Mouse (Mus musculus) forebrain, postnatal 0 days (tissue): Measurements from ENCODE around the gene Slc18a3. TPM values are rescaled to one million over a fixed set of nuclear protein-coding genes. Genes with fewer than 3 reads are reported as not detected.

ENCODE experiments used
- ATAC-seq: fragments of 200-750 bp; cut with Nextera tagmentation; 2 replicates; pipeline ENCODE4 v1.8.0; 2017; ENCODE audit warnings: mild to moderate bottlenecking, moderate library complexity
- DNase-seq: peaks from one replicate; pipeline ENCODE4 v3.0.0-alpha.2; 2015
- H3K27ac ChIP-seq: fragments of 300-500 bp; sonication (generic); 2 replicates; pipeline ENCODE4 v1.5.1; 2014; ENCODE audit warnings: low read depth, mild to moderate bottlenecking, antibody characterized with exemption, low read length, moderate library complexity, mixed read lengths
- H3K27me3 ChIP-seq: fragments of 300-500 bp; sonication (generic); 2 replicates; pipeline ENCODE4 v1.6.1; 2014; ENCODE audit warnings: mild to moderate bottlenecking, low read length, mixed read lengths; ENCODE audit not compliant: insufficient read depth
- H3K36me3 ChIP-seq: fragments of 300-500 bp; sonication (generic); 2 replicates; pipeline ENCODE4 v1.6.1; 2014; ENCODE audit warnings: mild to moderate bottlenecking, moderate library complexity; ENCODE audit not compliant: insufficient read depth
- H3K4me1 ChIP-seq: fragments of 300-500 bp; sonication (generic); 2 replicates; pipeline ENCODE4 v1.6.1; 2014; ENCODE audit warnings: antibody characterized with exemption; ENCODE audit not compliant: insufficient read depth
- H3K4me2 ChIP-seq: fragments of 300-500 bp; sonication (generic); 2 replicates; pipeline ENCODE4 v1.6.1; 2014; ENCODE audit warnings: low read depth, mild to moderate bottlenecking, moderate library complexity
- H3K4me3 ChIP-seq: fragments of 300-500 bp; sonication (generic); 2 replicates; pipeline ENCODE4 v1.5.1; 2014; ENCODE audit warnings: low read depth, low read length, mixed read lengths
- H3K9ac ChIP-seq: fragments of 300-500 bp; sonication (generic); 2 replicates; pipeline ENCODE4 v1.6.1; 2014; ENCODE audit warnings: mild to moderate bottlenecking
- H3K9me3 ChIP-seq: fragments of 300-500 bp; sonication (generic); 2 replicates; pipeline ENCODE4 v1.6.1; 2016; ENCODE audit warnings: low read length
- CTCF ChIP-seq: sonication (generic); IDR thresholded peaks from 2 replicates; pipeline ENCODE4 v1.5.1; 2016; ENCODE audit warnings: antibody characterized with exemption, control low read depth, low read depth
- WGBS: fragments of 180-500 bp; shearing (Covaris S2); extraction: QIAGEN DNeasy Blood & Tissue Kit; methylation state at CpG from one replicate; pipeline ENCODE4 v1.1.7; 2014; 5-methylcytosine and 5-hydroxymethylcytosine counted together
- polyA plus RNA-seq: library from polyadenylated mRNA; unstranded; fragments of >200 nt; fragmentation: Nextera tagmentation; extraction: Ambion mirVana; gene quantifications from 2 replicates; pipeline ENCODE4 v1.2.1, GENCODE M21; 2015
- total RNA-seq: library from RNA; depleted of rRNA; stranded (reverse); fragments of >200 nt; gene quantifications from 2 replicates; pipeline ENCODE4 v1.2.3, GENCODE M21; 2014

Slc18a3 gene
- total and polyA plus RNA-seq, 2 experiments from 2014 or later: 2.4 to 4.4 TPM

DNA sequence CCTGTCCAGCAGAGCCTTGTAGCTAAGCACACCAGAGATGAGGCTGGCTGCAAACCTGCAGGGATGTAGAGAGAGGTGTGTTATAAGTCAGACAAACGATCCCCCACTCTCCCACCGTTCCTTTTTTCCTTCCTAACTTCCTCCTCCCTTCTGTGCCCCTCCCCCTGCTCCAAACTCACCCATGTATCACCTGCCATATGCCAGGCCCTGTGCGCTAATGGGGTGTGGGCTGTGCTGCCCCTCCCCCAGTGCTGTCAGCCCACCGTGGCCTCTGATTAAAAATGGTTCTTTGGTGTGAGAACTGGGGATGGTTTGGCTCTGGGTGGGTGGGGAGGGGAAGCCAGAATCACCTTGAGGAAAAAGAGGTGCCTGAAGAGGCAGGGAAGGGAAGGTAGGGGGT lies 12.1 kb downstream of the Slc18a3 start:
- ATAC-seq (no peak), DNase-seq (no peak)
- Histone ChIP-seq H3K27ac (no peak overlapping the region), H3K4me1 (no peaks in the 10 kb centered on the region), H3K4me3 (no peak overlapping the region), H3K9ac (no peak overlapping the region), H3K36me3 (no peaks in the 10 kb centered on the region), H3K27me3 (peaks cover 10% of the 10 kb centered on the region; the same call in 1 of the 2 replicates), H3K4me2 (no peak overlapping the region), H3K9me3 (no peaks in the 10 kb centered on the region)
- no peak for TF ChIP-seq CTCF
- 14% methylated on average over 4 of the region's 4 CpGs for WGBS

GRCm38 (mm10) chr14:32446989-32447388 lies 17.7 kb downstream of the Slc18a3 start:
- H3K4me3 ChIP-seq: no peak overlapping the region
- no peaks in the 10 kb centered on the region for H3K9me3 ChIP-seq
- no peaks in the 10 kb centered on the region for H3K4me1 ChIP-seq
- H3K27me3 ChIP-seq: no peaks in the 10 kb centered on the region
- DNase-seq (no peak), ATAC-seq (no peak)
- WGBS: 77% methylated on average over 6 of the region's 6 CpGs
- TF ChIP-seq CTCF: no peak
- no peak overlapping the region for H3K27ac ChIP-seq
- no peak overlapping the region for H3K9ac ChIP-seq
- no peaks in the 10 kb centered on the region for H3K36me3 ChIP-seq
- no peak overlapping the region for H3K4me2 ChIP-seq

DNA sequence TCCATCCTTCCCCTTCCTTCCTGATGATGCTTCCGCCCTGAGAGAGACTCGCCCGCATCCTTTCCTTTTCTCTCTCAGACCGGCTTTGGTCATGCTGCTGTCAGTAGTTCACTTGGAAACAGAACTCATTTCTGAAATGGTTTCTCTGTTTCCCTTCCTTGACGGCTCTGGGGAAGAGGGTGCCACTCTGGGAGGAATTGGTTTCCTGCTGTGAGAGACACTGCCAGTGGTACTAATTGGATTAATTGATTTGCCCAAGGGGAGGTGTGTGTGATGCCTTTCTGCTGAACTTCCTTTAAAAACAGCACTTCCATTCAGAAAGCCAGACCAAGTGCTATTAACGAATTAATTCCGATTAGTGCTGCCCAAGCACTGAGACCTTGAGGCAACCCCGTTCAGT lies 21.2 kb downstream of the Slc18a3 start:
- Histone ChIP-seq H3K36me3 (no peaks in the 10 kb centered on the region), H3K9ac (no peak overlapping the region), H3K27ac (no peak overlapping the region), H3K4me3 (no peak overlapping the region), H3K27me3 (no peaks in the 10 kb centered on the region), H3K4me1 (no peaks in the 10 kb centered on the region), H3K9me3 (no peaks in the 10 kb centered on the region), H3K4me2 (no peak overlapping the region)
- TF ChIP-seq CTCF: no peak
- ATAC-seq: no peak
- DNase-seq: no peak
- WGBS: 5% methylated on average over 8 of the region's 8 CpGs

GRCm38 (mm10) chr14:32439744-32440143 lies 24.9 kb downstream of the Slc18a3 start:
- Histone ChIP-seq H3K27ac (no peak overlapping the region), H3K4me3 (no peak overlapping the region), H3K27me3 (no peaks in the 10 kb centered on the region), H3K36me3 (no peaks in the 10 kb centered on the region), H3K9me3 (no peaks in the 10 kb centered on the region), H3K4me2 (no peak overlapping the region), H3K9ac (no peak overlapping the region), H3K4me1 (no peaks in the 10 kb centered on the region)
- ATAC-seq: peak; percentile 89
- no peak for TF ChIP-seq CTCF
- peak; percentile 52 for DNase-seq
- 16% methylated on average over 3 of the region's 3 CpGs for WGBS

GRCm38 (mm10) chr14:32439316-32439715 lies 25.3 kb downstream of the Slc18a3 start:
- no peaks in the 10 kb centered on the region for H3K4me1 ChIP-seq
- DNase-seq: no peak
- no peaks in the 10 kb centered on the region for H3K9me3 ChIP-seq
- no peak overlapping the region for H3K4me2 ChIP-seq
- H3K4me3 ChIP-seq: no peak overlapping the region
- H3K36me3 ChIP-seq: no peaks in the 10 kb centered on the region
- WGBS: 61% methylated on average over 5 of the region's 5 CpGs
- TF ChIP-seq CTCF: no peak
- H3K27me3 ChIP-seq: no peaks in the 10 kb centered on the region
- H3K9ac ChIP-seq: no peak overlapping the region
- no peak overlapping the region for H3K27ac ChIP-seq
- no peak for ATAC-seq

- H3K4me1 ChIP-seq: no peaks in the 10 kb centered on the region
- ATAC-seq: no peak
- H3K4me3 ChIP-seq: no peak overlapping the region
- no peaks in the 10 kb centered on the region for H3K36me3 ChIP-seq
- no peak for DNase-seq
- H3K27ac ChIP-seq: no peak overlapping the region
- H3K27me3 ChIP-seq: no peaks in the 10 kb centered on the region
- H3K9ac ChIP-seq: no peak overlapping the region
- peak; percentile 43 for TF ChIP-seq CTCF
- H3K4me2 ChIP-seq: no peak overlapping the region
- 43% methylated on average over 5 of the region's 5 CpGs for WGBS
- H3K9me3 ChIP-seq: no peaks in the 10 kb centered on the region
These were observed 27.3 kb downstream of the Slc18a3 start for GRCm38 (mm10) chr14:32437352-32437793.

DNA sequence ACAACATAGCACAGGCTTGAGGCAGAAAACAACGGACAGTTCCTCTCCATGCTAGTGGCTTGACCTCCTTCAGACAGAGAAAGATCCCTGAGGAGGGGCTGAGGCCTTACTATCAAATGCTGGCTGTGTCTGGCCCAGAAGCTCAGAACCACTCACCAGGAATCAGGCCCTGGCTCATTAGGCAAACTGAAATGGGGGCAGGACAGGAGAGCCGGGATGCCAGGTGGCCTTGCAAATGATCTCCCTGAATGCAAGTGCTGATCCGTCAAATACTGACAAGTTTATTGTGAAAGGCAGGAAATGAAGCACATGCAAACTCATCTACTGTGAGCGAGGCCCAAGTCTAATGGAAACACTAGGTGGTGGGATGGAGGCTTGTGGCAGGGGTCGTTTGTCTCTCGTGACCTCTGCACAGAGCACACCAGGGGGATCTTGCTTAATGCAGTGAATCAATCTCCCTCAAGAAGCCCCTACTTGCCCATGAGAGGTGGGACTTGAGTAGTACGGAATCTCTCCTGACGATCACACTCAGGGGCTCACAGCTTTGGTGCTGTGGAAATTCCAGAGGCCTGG lies 35.5 kb downstream of the Slc18a3 start:
- no peak overlapping the region for H3K9ac ChIP-seq
- H3K9me3 ChIP-seq: no peaks in the 10 kb centered on the region
- H3K4me2 ChIP-seq: no peak overlapping the region
- no peaks in the 10 kb centered on the region for H3K27me3 ChIP-seq
- WGBS: 22% methylated on average over 8 of the region's 8 CpGs
- H3K4me3 ChIP-seq: no peak overlapping the region
- DNase-seq: no peak
- TF ChIP-seq CTCF: no peak
- no peak overlapping the region for H3K27ac ChIP-seq
- no peaks in the 10 kb centered on the region for H3K4me1 ChIP-seq
- no peak for ATAC-seq
- no peaks in the 10 kb centered on the region for H3K36me3 ChIP-seq

DNA sequence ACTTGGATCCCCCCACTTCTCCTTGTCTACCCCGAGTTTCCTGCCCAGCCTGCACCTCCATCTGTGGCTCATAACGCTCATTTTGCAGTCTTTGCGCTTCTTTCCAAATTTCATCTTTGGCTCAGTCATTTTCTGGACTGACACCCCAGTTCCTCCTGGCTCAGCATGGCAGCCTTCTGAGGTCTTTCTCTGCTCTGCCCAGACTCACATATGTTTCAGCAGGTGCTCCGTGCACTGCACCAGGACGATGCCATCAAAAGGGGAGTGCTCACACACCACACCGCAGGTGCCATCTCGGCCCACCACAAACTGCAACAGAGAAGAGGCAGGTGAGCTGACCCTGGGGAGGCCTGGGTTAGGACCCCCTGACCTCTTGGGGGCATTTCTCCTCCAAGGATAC lies 40.7 kb downstream of the Slc18a3 start:
- ATAC-seq (peak; percentile 85), DNase-seq (peak; percentile 72)
- no peak overlapping the region for H3K9ac ChIP-seq
- no peaks in the 10 kb centered on the region for H3K27me3 ChIP-seq
- no peak overlapping the region for H3K4me2 ChIP-seq
- no peaks in the 10 kb centered on the region for H3K9me3 ChIP-seq
- H3K4me3 ChIP-seq: no peak overlapping the region
- H3K4me1 ChIP-seq: no peaks in the 10 kb centered on the region
- WGBS: 65% methylated on average over 7 of the region's 7 CpGs
- no peak for TF ChIP-seq CTCF
- H3K36me3 ChIP-seq: no peaks in the 10 kb centered on the region
- H3K27ac ChIP-seq: no peak overlapping the region
